Mouse (Mus musculus) erythroblast, embryonic 14.5 days (primary cell): ENCODE results near the gene Myh11.

ENCODE experiments used
- GATA1 ChIP-seq: IDR thresholded peaks from 2 replicates; pipeline ENCODE4 v1.6.1; 2012; ENCODE audit warnings: low read length, inconsistent platforms, mixed read lengths
- TAL1 ChIP-seq: IDR thresholded peaks from 3 replicates; pipeline ENCODE4 v1.6.1; 2012; ENCODE audit warnings: low read length, inconsistent platforms, mixed read lengths

DNA sequence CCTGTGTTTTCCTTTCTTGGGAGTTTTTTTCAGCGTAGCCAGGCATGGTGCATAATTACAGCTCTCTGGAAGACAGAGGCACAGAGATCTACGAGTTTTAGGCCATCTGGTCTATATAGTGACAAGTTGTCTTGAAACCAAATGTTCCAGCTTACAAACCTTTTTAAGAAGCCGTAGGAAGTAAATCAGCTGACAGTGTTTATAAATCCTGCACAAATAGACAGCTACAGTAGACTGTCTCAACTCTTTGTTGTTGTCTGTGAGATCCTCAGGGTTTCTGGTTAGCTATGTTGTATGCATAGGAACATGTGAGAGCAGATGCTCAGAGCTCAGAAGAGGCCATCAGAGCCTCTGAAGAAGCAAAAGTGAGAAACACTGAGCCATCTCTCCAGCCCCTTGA is 6.0 kb upstream of the Myh11 start:
- TF ChIP-seq GATA1 (no peak), TAL1 (no peak)
